ENCODE assay signal across 9 mouse cellular contexts in genomic region chr13:111936081-111936857, GRCm38 (mm10).
DNase-seq lines count a peak whose midpoint lies in the region; ATAC-seq lines count a peak whose summit lies in the region.
"Had no signal": no experiment of that assay in that cellular context is flagged by ENCODE, and none has a peak within 500 bp of the region (broad histone marks: within the 10 kb centered on the region; RNA-seq: fewer than 3 reads in every experiment).

No protein-coding gene starts in this region.

- H3K36me3 ChIP-seq in heart, embryonic 12.5 days, result no peaks in the 10 kb centered on the region
- no peaks in the 10 kb centered on the region for H3K36me3 ChIP-seq in intestine, embryonic 16.5 days (ENCODE audit: control insufficient read depth, insufficient read depth, low read length)
- no peaks in the 10 kb centered on the region for H3K36me3 ChIP-seq in liver, embryonic 13.5 days

- no peak overlapping the region for H3K4me2 ChIP-seq in heart, embryonic 12.5 days
- no peak overlapping the region for H3K4me2 ChIP-seq in intestine, embryonic 16.5 days (ENCODE audit: low read depth, low read length)
- peak overlapping the region; percentile 2; the same call in 1 of the 2 replicates for H3K4me2 ChIP-seq in liver, embryonic 13.5 days

- WGBS in heart, embryonic 12.5 days, result 58% methylated on average over 9 of the region's 9 CpGs
- 57% methylated on average over 9 of the region's 9 CpGs for WGBS in intestine, embryonic 16.5 days
- WGBS in liver, embryonic 13.5 days (ENCODE audit: insufficient replicate concordance), result 45% methylated on average over 9 of the region's 9 CpGs

- no peak overlapping the region for H3K27ac ChIP-seq in heart, embryonic 12.5 days (ENCODE audit: poor library complexity, severe bottlenecking)
- 0 out of 2 replicates have a peak overlapping the region, but pooled peaks have one; percentile 2 for H3K27ac ChIP-seq in intestine, embryonic 16.5 days (ENCODE audit: low read length)
- peak overlapping the region; percentile 95 for H3K27ac ChIP-seq in liver, embryonic 13.5 days
- H3K27ac ChIP-seq: left cerebral cortex, adult 2 months had no signal

- H3K9ac ChIP-seq in heart, embryonic 12.5 days, result no peak overlapping the region
- no peak overlapping the region for H3K9ac ChIP-seq in intestine, embryonic 16.5 days (ENCODE audit: low read depth, low read length)
- peak overlapping the region; percentile 33 for H3K9ac ChIP-seq in liver, embryonic 13.5 days

- H3K9me3 ChIP-seq in heart, embryonic 12.5 days (replicated peaks), result no peaks in the 10 kb centered on the region
- no peaks in the 10 kb centered on the region for H3K9me3 ChIP-seq in intestine, embryonic 16.5 days (ENCODE audit: control insufficient read depth, low read length)
- no peaks in the 10 kb centered on the region for H3K9me3 ChIP-seq in liver, embryonic 13.5 days (replicated peaks)

- H3K4me3 ChIP-seq in heart, embryonic 12.5 days, result no peak overlapping the region
- no peak overlapping the region for H3K4me3 ChIP-seq in intestine, embryonic 16.5 days (ENCODE audit: low read length)
- no peak overlapping the region for H3K4me3 ChIP-seq in liver, embryonic 13.5 days (replicated peaks)
- H3K4me3 ChIP-seq: left cerebral cortex, adult 2 months had no signal

- DNase-seq in heart, adult 18-20 months, result peak; percentile 84 to 87
- peak; percentile 28 to 30 for DNase-seq in adrenal gland, adult 18-20 months (ENCODE audit: low spot score in 2 of 2)
- peak; percentile 46 for DNase-seq in gastrocnemius, postnatal 25 days
- no peak for DNase-seq in liver, embryonic 13.5 days
- peak; percentile 5 to 13 for DNase-seq in right cerebral cortex, adult 2 months (ENCODE audit: low spot score in 2 of 2)
- DNase-seq in embryo, embryonic 10.5 days (ENCODE audit: low spot score), result no peak

- H3K4me1 ChIP-seq in heart, embryonic 12.5 days (replicated peaks), result peaks cover 31% of the 10 kb centered on the region
- H3K4me1 ChIP-seq in intestine, embryonic 16.5 days (ENCODE audit: control insufficient read depth, insufficient read depth, low read length), result peaks cover 11% of the 10 kb centered on the region; the same call in 1 of the 2 replicates
- H3K4me1 ChIP-seq in liver, embryonic 13.5 days (replicated peaks), result peaks cover 89% of the 10 kb centered on the region

- H3K27me3 ChIP-seq in heart, embryonic 12.5 days (replicated peaks), result no peaks in the 10 kb centered on the region
- H3K27me3 ChIP-seq in intestine, embryonic 16.5 days (replicated peaks; ENCODE audit: control insufficient read depth, insufficient read depth, low read length), result no peaks in the 10 kb centered on the region
- H3K27me3 ChIP-seq in liver, embryonic 13.5 days, result no peaks in the 10 kb centered on the region

- ATAC-seq in heart, embryonic 12.5 days (ENCODE audit: insufficient number of reproducible peaks, low FRiP score), result no peak
- peak; percentile 34; the same call in 1 of the 2 replicates for ATAC-seq in intestine, embryonic 16.5 days
- ATAC-seq in liver, embryonic 13.5 days (ENCODE audit: low read depth), result no peak

Comparison
In these comparisons a context has a peak if more than half of its experiments do, and no peak if none do; other contexts are left out.
1. DNase-seq: peak in heart, adult 18-20 months (2 of 2), adrenal gland, adult 18-20 months (2 of 2), gastrocnemius, postnatal 25 days (single experiment) and right cerebral cortex, adult 2 months (2 of 2); none in liver, embryonic 13.5 days (single experiment) and embryo, embryonic 10.5 days (single experiment).